Mouse (Mus musculus): ENCODE measurements around the gene Fev. TPM values are rescaled to one million over a fixed set of nuclear protein-coding genes. Genes with fewer than 3 reads are reported as not detected.

The Fev gene
- polyA plus RNA-seq, 1 experiment from 2014 or later = not detected

MicroRNAs within 50 kb of the gene (microRNA counts, 519-probe panel; counts per million panel counts)
- not detected for microRNA mmu-miR-375

Small RNA genes within 50 kb of the gene (microRNA-seq; reads per million reads assigned to microRNA genes)
- 255 reads per million, percentile 69 among the genes with 10 or more reads in this experiment for gene Mir375

Other genes with a start within 250 kb of the Fev start
- 14.0 and 14.4 TPM in 2 replicates for gene Ttll4, start 223.7 kb downstream of the Fev start, polyA plus RNA-seq (2014; fragmentation: Nextera tagmentation; extraction: Ambion mirVana)
- gene Cyp27a1, start 171.8 kb downstream of the Fev start, polyA plus RNA-seq (2014; fragmentation: Nextera tagmentation; extraction: Ambion mirVana) = 1.2 and 1.9 TPM in 2 replicates
- not detected in 2 replicates for gene Prkag3, start 136.2 kb downstream of the Fev start, polyA plus RNA-seq (2014; fragmentation: Nextera tagmentation; extraction: Ambion mirVana)
- 1.3 and 3.6 TPM in 2 replicates for gene Wnt6, start 113.5 kb downstream of the Fev start, polyA plus RNA-seq (2014; fragmentation: Nextera tagmentation; extraction: Ambion mirVana)
- 0.56 and 0.69 TPM in 2 replicates for gene Wnt10a, start 93.9 kb downstream of the Fev start, polyA plus RNA-seq (2014; fragmentation: Nextera tagmentation; extraction: Ambion mirVana)
- gene Cdk5r2, start 30.5 kb downstream of the Fev start, polyA plus RNA-seq (2014; fragmentation: Nextera tagmentation; extraction: Ambion mirVana) = 4.5 and 5.3 TPM in 2 replicates
- not detected in 2 replicates for gene Cryba2, start 7.7 kb upstream of the Fev start, polyA plus RNA-seq (2014; fragmentation: Nextera tagmentation; extraction: Ambion mirVana)
- gene Cfap65, start 50.2 kb upstream of the Fev start, polyA plus RNA-seq (2014; fragmentation: Nextera tagmentation; extraction: Ambion mirVana) = 0.29 and 0.68 TPM in 2 replicates
- 0.09 and 0.20 TPM in 2 replicates for gene Ihh, start 66.3 kb upstream of the Fev start, polyA plus RNA-seq (2014; fragmentation: Nextera tagmentation; extraction: Ambion mirVana)
- gene Nhej1, start 239.8 kb upstream of the Fev start, polyA plus RNA-seq (2014; fragmentation: Nextera tagmentation; extraction: Ambion mirVana) = 7.9 and 8.8 TPM in 2 replicates
- gene Slc23a3, start 248.5 kb upstream of the Fev start, polyA plus RNA-seq (2014; fragmentation: Nextera tagmentation; extraction: Ambion mirVana) = not detected in 2 replicates